Mouse (Mus musculus): ENCODE measurements around the gene Kcna7. TPM values are rescaled to one million over a fixed set of nuclear protein-coding genes. Genes with fewer than 3 reads are reported as not detected.

The Kcna7 gene
- polyA plus RNA-seq, 1 experiment from 2014 or later = not detected

Small RNAs within 50 kb of the gene (microRNA-seq; reads per million reads assigned to microRNA genes)
- not detected for gene Gm22133

Other genes with a start within 250 kb of the Kcna7 start
- 0.95 and 1.2 TPM in 2 replicates for gene Slc17a7, start 241.7 kb upstream of the Kcna7 start, polyA plus RNA-seq (2016; fragmentation: Nextera tagmentation; extraction: Ambion mirVana)
- gene Gfy, start 226.1 kb upstream of the Kcna7 start, polyA plus RNA-seq (2016; fragmentation: Nextera tagmentation; extraction: Ambion mirVana) = 0.15 TPM in 1 of 2 replicates, not detected in the other
- 0.33 TPM in 1 of 2 replicates, not detected in the other for gene Pth2, start 224.7 kb upstream of the Kcna7 start, polyA plus RNA-seq (2016; fragmentation: Nextera tagmentation; extraction: Ambion mirVana)
- gene Ccdc155, start 200.8 kb upstream of the Kcna7 start, polyA plus RNA-seq (2016; fragmentation: Nextera tagmentation; extraction: Ambion mirVana) = 0.57 and 0.66 TPM in 2 replicates
- 1.0 TPM in 2 replicates for gene Dkkl1, start 193.5 kb upstream of the Kcna7 start, polyA plus RNA-seq (2016; fragmentation: Nextera tagmentation; extraction: Ambion mirVana)
- 337 and 380 TPM in 2 replicates for gene Tead2, start 189.9 kb upstream of the Kcna7 start, polyA plus RNA-seq (2016; fragmentation: Nextera tagmentation; extraction: Ambion mirVana)
- 1.1 TPM in 2 replicates for gene Cd37, start 166.5 kb upstream of the Kcna7 start, polyA plus RNA-seq (2016; fragmentation: Nextera tagmentation; extraction: Ambion mirVana)
- not detected in 2 replicates for gene Slc6a16, start 164.6 kb upstream of the Kcna7 start, polyA plus RNA-seq (2016; fragmentation: Nextera tagmentation; extraction: Ambion mirVana)
- not detected in 2 replicates for gene Slc6a21, start 128.1 kb upstream of the Kcna7 start, polyA plus RNA-seq (2016; fragmentation: Nextera tagmentation; extraction: Ambion mirVana)
- 8.3 and 8.9 TPM in 2 replicates for gene Trpm4, start 71.9 kb upstream of the Kcna7 start, polyA plus RNA-seq (2016; fragmentation: Nextera tagmentation; extraction: Ambion mirVana)
- 0.31 and 0.42 TPM in 2 replicates for gene Hrc, start 70.4 kb upstream of the Kcna7 start, polyA plus RNA-seq (2016; fragmentation: Nextera tagmentation; extraction: Ambion mirVana)
- 6.0 and 8.9 TPM in 2 replicates for gene Ppfia3, start 38.6 kb upstream of the Kcna7 start, polyA plus RNA-seq (2016; fragmentation: Nextera tagmentation; extraction: Ambion mirVana)
- gene Lin7b, start 35.1 kb upstream of the Kcna7 start, polyA plus RNA-seq (2016; fragmentation: Nextera tagmentation; extraction: Ambion mirVana) = 0.47 and 0.81 TPM in 2 replicates
- 295 TPM in 2 replicates for gene Snrnp70, start 9.9 kb upstream of the Kcna7 start, polyA plus RNA-seq (2016; fragmentation: Nextera tagmentation; extraction: Ambion mirVana)
- 0.46 and 0.87 TPM in 2 replicates for gene Ntf5, start 8.0 kb downstream of the Kcna7 start, polyA plus RNA-seq (2016; fragmentation: Nextera tagmentation; extraction: Ambion mirVana)
- not detected in 2 replicates for gene Lhb, start 15.2 kb downstream of the Kcna7 start, polyA plus RNA-seq (2016; fragmentation: Nextera tagmentation; extraction: Ambion mirVana)
- 39.0 and 41.6 TPM in 2 replicates for gene Gys1, start 29.2 kb downstream of the Kcna7 start, polyA plus RNA-seq (2016; fragmentation: Nextera tagmentation; extraction: Ambion mirVana)
- 235 and 237 TPM in 2 replicates for gene Ruvbl2, start 32.4 kb downstream of the Kcna7 start, polyA plus RNA-seq (2016; fragmentation: Nextera tagmentation; extraction: Ambion mirVana)
- 5,105 and 5,277 TPM in 2 replicates for gene Ftl1, start 54.2 kb downstream of the Kcna7 start, polyA plus RNA-seq (2016; fragmentation: Nextera tagmentation; extraction: Ambion mirVana)
- gene Bax, start 61.2 kb downstream of the Kcna7 start, polyA plus RNA-seq (2016; fragmentation: Nextera tagmentation; extraction: Ambion mirVana) = 247 and 254 TPM in 2 replicates
- gene Tulp2, start 76.2 kb downstream of the Kcna7 start, polyA plus RNA-seq (2016; fragmentation: Nextera tagmentation; extraction: Ambion mirVana) = 0.12 and 0.20 TPM in 2 replicates
- not detected in 2 replicates for gene Gm45808, start 81.2 kb downstream of the Kcna7 start, polyA plus RNA-seq (2016; fragmentation: Nextera tagmentation; extraction: Ambion mirVana)
- 6.4 and 7.2 TPM in 2 replicates for gene Dhdh, start 83.2 kb downstream of the Kcna7 start, polyA plus RNA-seq (2016; fragmentation: Nextera tagmentation; extraction: Ambion mirVana)
- gene Nucb1, start 104.8 kb downstream of the Kcna7 start, polyA plus RNA-seq (2016; fragmentation: Nextera tagmentation; extraction: Ambion mirVana) = 99.3 and 106 TPM in 2 replicates
- gene Ppp1r15a, start 120.6 kb downstream of the Kcna7 start, polyA plus RNA-seq (2016; fragmentation: Nextera tagmentation; extraction: Ambion mirVana) = 16.4 and 17.7 TPM in 2 replicates
- 1.1 and 1.2 TPM in 2 replicates for gene Plekha4, start 120.7 kb downstream of the Kcna7 start, polyA plus RNA-seq (2016; fragmentation: Nextera tagmentation; extraction: Ambion mirVana)
- gene Hsd17b14, start 149.2 kb downstream of the Kcna7 start, polyA plus RNA-seq (2016; fragmentation: Nextera tagmentation; extraction: Ambion mirVana) = 0.39 and 0.63 TPM in 2 replicates
- gene Bcat2, start 164.5 kb downstream of the Kcna7 start, polyA plus RNA-seq (2016; fragmentation: Nextera tagmentation; extraction: Ambion mirVana) = 38.2 and 39.1 TPM in 2 replicates
- gene Fgf21, start 209.8 kb downstream of the Kcna7 start, polyA plus RNA-seq (2016; fragmentation: Nextera tagmentation; extraction: Ambion mirVana) = not detected in 2 replicates
- 0.07 TPM in 1 of 2 replicates, not detected in the other for gene Fut1, start 211.6 kb downstream of the Kcna7 start, polyA plus RNA-seq (2016; fragmentation: Nextera tagmentation; extraction: Ambion mirVana)
- 0.25 TPM in 1 of 2 replicates, not detected in the other for gene Izumo1, start 216.2 kb downstream of the Kcna7 start, polyA plus RNA-seq (2016; fragmentation: Nextera tagmentation; extraction: Ambion mirVana)
- gene Rasip1, start 221.8 kb downstream of the Kcna7 start, polyA plus RNA-seq (2016; fragmentation: Nextera tagmentation; extraction: Ambion mirVana) = 4.5 and 4.7 TPM in 2 replicates
- 1.7 and 3.1 TPM in 2 replicates for gene Mamstr, start 234.3 kb downstream of the Kcna7 start, polyA plus RNA-seq (2016; fragmentation: Nextera tagmentation; extraction: Ambion mirVana)